9 mouse cellular contexts compared by ENCODE assay signal in the genomic region with DNA sequence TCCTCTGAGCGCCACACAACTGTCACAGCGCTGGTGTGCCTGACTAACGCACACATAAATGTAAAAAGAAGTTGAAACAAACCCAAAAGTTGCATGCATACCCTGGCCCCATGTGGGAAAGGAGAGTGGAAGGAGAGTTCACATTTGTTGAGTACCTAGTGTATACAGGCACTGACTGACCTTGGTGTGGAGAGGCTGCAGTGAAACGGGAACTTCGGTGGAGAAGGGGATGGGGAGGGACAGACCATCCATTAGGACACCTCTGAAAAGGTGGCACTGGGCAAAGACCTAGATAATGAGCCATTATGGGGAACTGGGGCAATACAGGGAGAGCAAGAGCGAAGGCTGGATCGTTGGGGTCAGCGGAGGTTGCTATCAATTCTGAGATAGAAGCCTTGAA. TPM values are rescaled to one million over a fixed set of nuclear protein-coding genes. Genes with fewer than 3 reads are reported as not detected.
DNase-seq lines count a peak whose midpoint lies in the region; ATAC-seq and TF ChIP-seq lines count a peak whose summit lies in the region.
"Had no signal": no experiment of that assay in that cellular context is flagged by ENCODE, and none has a peak within 500 bp of the region (broad histone marks: within the 10 kb centered on the region; RNA-seq: fewer than 3 reads in every experiment).

No protein-coding gene starts in this region.

- no peak overlapping the region for H3K27ac ChIP-seq in heart, embryonic 12.5 days (ENCODE audit: poor library complexity, severe bottlenecking)
- H3K27ac ChIP-seq in bone marrow macrophage, adult 2 months (ENCODE audit: insufficient read depth, low read depth, low read length) = no peak overlapping the region
- H3K27ac ChIP-seq in hindbrain, embryonic 14.5 days = no peak overlapping the region
- H3K27ac ChIP-seq in midbrain, embryonic 11.5 days (ENCODE audit: low read depth, low read length) = no peak overlapping the region

- WGBS in heart, embryonic 12.5 days = 70% methylated on average over 8 of the region's 8 CpGs
- 86% methylated on average over 8 of the region's 8 CpGs for WGBS in hindbrain, embryonic 14.5 days
- WGBS in midbrain, embryonic 11.5 days = 85% methylated on average over 8 of the region's 8 CpGs

- H3K9me3 ChIP-seq in heart, embryonic 12.5 days (replicated peaks) = no peaks in the 10 kb centered on the region
- H3K9me3 ChIP-seq in hindbrain, embryonic 14.5 days (ENCODE audit: control insufficient read depth, low read length) = no peaks in the 10 kb centered on the region
- no peaks in the 10 kb centered on the region for H3K9me3 ChIP-seq in midbrain, embryonic 11.5 days (ENCODE audit: control insufficient read depth, low read length)

- H3K4me3 ChIP-seq in heart, embryonic 12.5 days = peak overlapping the region; percentile 46
- peak overlapping the region; percentile 66 for H3K4me3 ChIP-seq in bone marrow macrophage, adult 2 months (ENCODE audit: insufficient read depth, low read length)
- H3K4me3 ChIP-seq in hindbrain, embryonic 14.5 days (replicated peaks; ENCODE audit: low read length) = no peak overlapping the region
- no peak overlapping the region; the same call in 1 of the 2 replicates for H3K4me3 ChIP-seq in midbrain, embryonic 11.5 days (ENCODE audit: low read depth, low read length)

- no peaks in the 10 kb centered on the region for H3K27me3 ChIP-seq in heart, embryonic 12.5 days (replicated peaks)
- peaks cover 12% of the 10 kb centered on the region for H3K27me3 ChIP-seq in hindbrain, embryonic 14.5 days (ENCODE audit: control insufficient read depth, insufficient read depth, low read length)
- H3K27me3 ChIP-seq in midbrain, embryonic 11.5 days (ENCODE audit: control insufficient read depth, insufficient read depth, low read length) = peaks cover 19% of the 10 kb centered on the region

- ATAC-seq in heart, embryonic 12.5 days (ENCODE audit: insufficient number of reproducible peaks, low FRiP score) = no peak
- ATAC-seq in hindbrain, embryonic 14.5 days (ENCODE audit: low FRiP score) = no peak
- ATAC-seq in midbrain, embryonic 11.5 days (ENCODE audit: low FRiP score) = no peak

- intact Hi-C loops in heart, postnatal 14 days (cut with DNase I) = no loop called here

- TF ChIP-seq POLR2A in bone marrow macrophage, adult 2 months (IDR thresholded peaks at IDR 0.05; ENCODE audit: borderline replicate concordance, low read depth, low read length) = no peak

- no peak for DNase-seq in heart, postnatal 14 days
- DNase-seq in hindbrain, embryonic 14.5 days (ENCODE audit: low spot score) = no peak
- DNase-seq in midbrain, embryonic 11.5 days (ENCODE audit: low spot score, missing footprints) = no peak
- no peak for DNase-seq in adrenal gland, adult 8-10 months
- no peak for DNase-seq in cerebellum, postnatal 14 days
- no peak for DNase-seq in urinary bladder, adult 2 months (ENCODE audit: low spot score)
- DNase-seq: right cerebral cortex, adult 18-20 months had no signal

- no peak for TF ChIP-seq CTCF in bone marrow macrophage, adult 2 months (IDR thresholded peaks at IDR 0.05; ENCODE audit: low read depth, low read length)

- H3K4me2 ChIP-seq in heart, embryonic 12.5 days = peak overlapping the region; percentile 95
- H3K4me2 ChIP-seq in hindbrain, embryonic 14.5 days (replicated peaks) = peak overlapping the region; percentile 94
- H3K4me2 ChIP-seq in midbrain, embryonic 11.5 days = peak overlapping the region; percentile 87

- H3K9ac ChIP-seq in heart, embryonic 12.5 days = 0 out of 2 replicates have a peak overlapping the region, but pooled peaks have one; percentile 74
- no peak overlapping the region for H3K9ac ChIP-seq in hindbrain, embryonic 14.5 days
- H3K9ac ChIP-seq in midbrain, embryonic 11.5 days (ENCODE audit: low read length) = no peak overlapping the region

- peaks cover 4% of the 10 kb centered on the region for H3K36me3 ChIP-seq in heart, embryonic 12.5 days
- H3K36me3 ChIP-seq in hindbrain, embryonic 14.5 days (replicated peaks; ENCODE audit: control insufficient read depth, insufficient read depth) = peaks cover 6% of the 10 kb centered on the region
- H3K36me3 ChIP-seq in midbrain, embryonic 11.5 days (ENCODE audit: control insufficient read depth, insufficient read depth, low read length) = no peaks in the 10 kb centered on the region; the same call in 1 of the 2 replicates

- H3K4me1 ChIP-seq in heart, embryonic 12.5 days (replicated peaks) = peaks cover 61% of the 10 kb centered on the region
- H3K4me1 ChIP-seq in bone marrow macrophage, adult 2 months (ENCODE audit: control insufficient read depth, insufficient read depth, low read length) = peaks cover 28% of the 10 kb centered on the region
- H3K4me1 ChIP-seq in hindbrain, embryonic 14.5 days (replicated peaks; ENCODE audit: control insufficient read depth, insufficient read depth, low read length) = peaks cover 12% of the 10 kb centered on the region
- peaks cover 13% of the 10 kb centered on the region for H3K4me1 ChIP-seq in midbrain, embryonic 11.5 days (ENCODE audit: control insufficient read depth, insufficient read depth, low read length)

RNA-seq across cellular contexts. Expression of gene Maff, which starts 10.1 kb away (rescaled TPM):
- 1.9 and 2.6 TPM in 2 replicates for polyA plus RNA-seq in heart, embryonic 12.5 days (2016; fragmentation: Nextera tagmentation; extraction: Ambion mirVana)
- total RNA-seq in heart, postnatal 14 days (2021) = 1 to 10 TPM; 6.2 to 6.9 TPM
- 0.90 and 1.5 TPM in 2 replicates for polyA plus RNA-seq in bone marrow macrophage, adult 2 months (2012; ENCODE audit: insufficient read depth, insufficient read length, missing spikeins)
- 1.1 TPM in 2 replicates for polyA plus RNA-seq in hindbrain, embryonic 14.5 days (2014; fragmentation: Nextera tagmentation; extraction: Ambion mirVana)
- polyA plus RNA-seq in midbrain, embryonic 11.5 days (2014; fragmentation: Nextera tagmentation; extraction: Ambion mirVana) = 1.0 and 2.3 TPM in 2 replicates
- 1 to 10 TPM; 5.2 to 6.7 (median 6.1) TPM for total RNA-seq in adrenal gland, adult 8-10 months (2022)
- 11.0 and 13.0 TPM in 2 replicates for polyA plus RNA-seq in urinary bladder, adult 2 months (2012; rRNA removed)

RNA-seq across cellular contexts. Expression of gene Pla2g6, which starts 28.3 kb away (rescaled TPM):
- 12.1 and 14.4 TPM in 2 replicates for polyA plus RNA-seq in heart, embryonic 12.5 days (2016; fragmentation: Nextera tagmentation; extraction: Ambion mirVana)
- 10 to 100 TPM; 10.4 to 10.6 TPM for total RNA-seq in heart, postnatal 14 days (2021)
- 4.5 and 5.5 TPM in 2 replicates for polyA plus RNA-seq in bone marrow macrophage, adult 2 months (2012; ENCODE audit: insufficient read depth, insufficient read length, missing spikeins)
- 21.2 and 22.9 TPM in 2 replicates for polyA plus RNA-seq in hindbrain, embryonic 14.5 days (2014; fragmentation: Nextera tagmentation; extraction: Ambion mirVana)
- polyA plus RNA-seq in midbrain, embryonic 11.5 days (2014; fragmentation: Nextera tagmentation; extraction: Ambion mirVana) = 18.4 and 20.6 TPM in 2 replicates
- 10 to 100 TPM; 27.8 to 36.2 (median 33.1) TPM for total RNA-seq in adrenal gland, adult 8-10 months (2022)
- polyA plus RNA-seq in urinary bladder, adult 2 months (2012; rRNA removed) = 20.5 and 20.6 TPM in 2 replicates

RNA-seq across cellular contexts. Expression of gene Tmem184b, which starts 46.9 kb away (rescaled TPM):
- polyA plus RNA-seq in heart, embryonic 12.5 days (2016; fragmentation: Nextera tagmentation; extraction: Ambion mirVana) = 77.2 and 82.3 TPM in 2 replicates
- 10 to 100 TPM; 52.8 to 55.6 TPM for total RNA-seq in heart, postnatal 14 days (2021)
- 48.1 and 51.2 TPM in 2 replicates for polyA plus RNA-seq in bone marrow macrophage, adult 2 months (2012; ENCODE audit: insufficient read depth, insufficient read length, missing spikeins)
- polyA plus RNA-seq in hindbrain, embryonic 14.5 days (2014; fragmentation: Nextera tagmentation; extraction: Ambion mirVana) = 39.9 and 40.0 TPM in 2 replicates
- polyA plus RNA-seq in midbrain, embryonic 11.5 days (2014; fragmentation: Nextera tagmentation; extraction: Ambion mirVana) = 25.5 and 33.8 TPM in 2 replicates
- total RNA-seq in adrenal gland, adult 8-10 months (2022) = 10 to 100 TPM; 39.1 to 76.8 (median 65.3) TPM
- polyA plus RNA-seq in urinary bladder, adult 2 months (2012; rRNA removed) = 51.5 and 68.3 TPM in 2 replicates

Comparison
In these comparisons a context has a peak if more than half of its experiments do, and no peak if none do; other contexts are left out.
1. H3K4me3 ChIP-seq: peak in heart, embryonic 12.5 days (single experiment) and bone marrow macrophage, adult 2 months (single experiment); none in hindbrain, embryonic 14.5 days (single experiment) and midbrain, embryonic 11.5 days (single experiment).
2. Peak in every context shown above with its lines, with median percentiles within 50 percentile points of each other: H3K4me2 ChIP-seq.